Mouse (Mus musculus): ENCODE data around the gene Aldh4a1.

The Aldh4a1 gene

DNA sequence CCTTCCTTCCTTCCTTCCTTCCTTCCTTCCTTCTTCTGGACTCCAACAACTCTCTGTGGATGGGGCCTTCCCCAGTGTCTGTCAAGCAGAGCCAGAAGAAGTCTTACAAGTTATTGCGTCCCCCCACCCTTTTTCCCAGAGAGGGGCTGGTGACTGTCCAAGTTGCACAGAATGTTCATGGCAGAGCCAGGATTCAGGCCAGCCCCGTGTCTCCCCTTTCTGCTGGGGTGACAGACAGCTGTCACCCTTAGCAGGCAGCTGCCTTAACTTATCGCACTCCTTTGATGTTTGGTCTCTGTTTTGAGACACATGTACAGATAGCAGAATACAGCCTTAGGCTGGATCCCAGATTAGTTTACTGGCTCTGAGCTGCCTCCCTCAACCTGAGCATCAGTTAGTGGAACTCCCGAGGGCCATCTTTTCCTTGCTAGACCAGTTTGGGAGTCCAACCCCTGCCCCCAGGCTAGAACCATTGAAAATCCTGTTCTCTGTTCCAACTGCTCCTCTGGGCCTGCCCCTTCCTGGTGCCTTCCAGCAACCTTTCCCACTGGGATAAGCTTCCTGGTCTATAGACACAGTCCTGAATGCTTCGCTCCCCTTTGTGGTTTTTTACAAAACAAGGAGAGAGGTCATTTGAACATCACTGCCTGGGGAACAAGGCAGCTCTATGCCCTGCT is 33.2 kb upstream of the Aldh4a1 start:
- CTCF ChIA-PET: no interaction called here

DNA sequence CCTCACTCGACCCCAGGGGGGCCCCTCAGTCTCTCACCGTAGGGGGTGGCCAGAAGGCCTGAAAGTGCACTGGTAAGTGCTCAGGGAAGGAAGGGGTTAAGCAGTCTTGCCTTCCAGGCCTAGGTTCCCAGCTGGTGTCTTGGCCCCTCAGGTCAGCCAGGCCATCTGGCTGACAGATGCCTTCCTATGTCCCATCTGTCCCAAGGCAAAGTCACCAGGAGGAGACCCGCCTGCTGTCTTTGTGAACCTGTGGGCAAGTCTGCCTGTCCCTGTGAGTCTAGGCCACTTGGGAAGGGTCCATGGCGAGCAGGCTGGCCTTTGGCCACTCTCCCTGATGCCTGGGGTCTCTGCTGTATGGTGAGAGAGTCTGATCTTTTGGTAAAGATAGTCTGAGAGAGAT is 32.2 kb upstream of the Aldh4a1 start:
- CTCF ChIA-PET: no interaction called here

DNA sequence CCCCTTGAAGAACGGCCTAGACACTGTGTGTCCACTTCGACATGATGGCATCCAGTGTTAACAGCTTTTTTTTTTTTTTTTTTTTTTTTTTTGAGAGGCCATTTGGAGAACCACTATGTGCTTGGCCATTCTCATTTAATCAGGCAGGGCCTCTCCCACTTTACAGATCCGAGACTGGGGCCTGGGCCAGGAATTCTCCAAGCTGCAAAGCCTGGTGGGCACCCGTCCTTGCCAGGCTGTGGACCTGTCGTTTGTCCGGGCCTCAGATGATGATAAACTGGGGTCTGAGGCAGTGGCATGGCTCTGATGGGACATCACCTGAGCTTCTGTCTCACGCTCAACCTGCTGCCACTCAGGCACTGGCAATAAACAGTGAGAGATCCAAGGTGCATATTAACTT is 29.8 kb upstream of the Aldh4a1 start:
- CTCF ChIA-PET: no interaction called here

DNA sequence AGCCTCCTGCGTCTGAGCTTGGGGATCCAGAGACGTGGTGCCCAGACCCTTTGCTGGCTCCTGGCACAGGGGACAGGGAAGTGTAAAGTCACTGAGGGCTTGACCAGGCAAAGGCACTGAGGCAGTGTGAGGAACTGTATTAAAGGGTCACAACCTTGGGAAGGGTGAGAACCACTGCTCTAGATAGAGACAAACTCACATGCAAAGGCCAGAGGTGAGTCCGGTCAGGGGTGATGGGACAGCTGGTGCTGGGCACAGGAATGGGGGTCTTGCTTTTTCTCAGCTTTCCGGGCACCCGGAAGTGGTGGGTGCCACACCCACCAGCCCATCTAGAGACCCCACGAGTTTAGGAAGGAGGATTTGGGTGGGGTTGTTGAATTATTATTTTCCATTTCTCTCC is 29.3 kb upstream of the Aldh4a1 start:
- CTCF ChIA-PET: no interaction called here

DNA sequence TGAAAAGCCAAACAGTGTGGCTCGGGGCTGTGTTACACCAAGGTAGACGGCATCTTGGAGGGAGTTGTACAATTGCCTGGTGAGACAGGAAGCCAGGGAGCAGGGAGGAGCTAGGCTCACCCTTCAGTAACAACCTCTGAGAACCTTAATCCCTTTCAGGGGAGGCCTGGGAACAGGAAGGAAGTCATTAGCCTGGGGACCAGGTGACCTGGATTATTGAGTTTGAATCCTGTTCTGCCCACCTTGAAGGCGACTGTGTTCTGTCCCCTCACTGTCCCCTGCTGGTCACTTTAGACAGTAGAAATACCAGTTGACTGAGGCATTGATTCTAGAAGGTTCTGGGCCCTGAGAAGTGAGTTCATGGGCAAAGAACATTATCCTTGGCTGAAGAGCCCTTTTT is 28.6 kb upstream of the Aldh4a1 start:
- CTCF ChIA-PET: no interaction called here

DNA sequence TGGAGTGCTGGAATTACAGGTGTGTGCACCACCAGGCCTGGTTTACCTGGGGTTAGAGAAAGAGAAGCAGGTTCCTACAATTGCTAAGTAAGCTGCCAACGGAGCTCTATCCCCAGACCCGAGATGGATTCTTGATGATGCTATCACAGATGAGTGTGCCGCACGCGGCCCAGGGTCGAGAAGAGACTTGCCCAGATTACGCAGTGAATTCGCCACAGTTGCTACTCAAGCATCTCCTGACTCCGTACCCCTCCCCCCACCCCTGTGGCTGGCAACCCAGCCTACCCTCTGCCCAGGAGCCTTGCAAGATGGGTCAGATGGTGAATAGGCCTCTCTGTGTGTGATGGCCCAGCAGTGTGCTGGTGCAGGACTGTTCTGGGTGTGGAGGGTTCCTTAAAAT is 26.0 kb upstream of the Aldh4a1 start:
- CTCF ChIA-PET: interaction anchor here (0.7 to 0.8 kb wide), 2 partner anchors 39 to 43 kb away, joined by 3 to 13 read pairs; no protein-coding TSS in a partner anchor

DNA sequence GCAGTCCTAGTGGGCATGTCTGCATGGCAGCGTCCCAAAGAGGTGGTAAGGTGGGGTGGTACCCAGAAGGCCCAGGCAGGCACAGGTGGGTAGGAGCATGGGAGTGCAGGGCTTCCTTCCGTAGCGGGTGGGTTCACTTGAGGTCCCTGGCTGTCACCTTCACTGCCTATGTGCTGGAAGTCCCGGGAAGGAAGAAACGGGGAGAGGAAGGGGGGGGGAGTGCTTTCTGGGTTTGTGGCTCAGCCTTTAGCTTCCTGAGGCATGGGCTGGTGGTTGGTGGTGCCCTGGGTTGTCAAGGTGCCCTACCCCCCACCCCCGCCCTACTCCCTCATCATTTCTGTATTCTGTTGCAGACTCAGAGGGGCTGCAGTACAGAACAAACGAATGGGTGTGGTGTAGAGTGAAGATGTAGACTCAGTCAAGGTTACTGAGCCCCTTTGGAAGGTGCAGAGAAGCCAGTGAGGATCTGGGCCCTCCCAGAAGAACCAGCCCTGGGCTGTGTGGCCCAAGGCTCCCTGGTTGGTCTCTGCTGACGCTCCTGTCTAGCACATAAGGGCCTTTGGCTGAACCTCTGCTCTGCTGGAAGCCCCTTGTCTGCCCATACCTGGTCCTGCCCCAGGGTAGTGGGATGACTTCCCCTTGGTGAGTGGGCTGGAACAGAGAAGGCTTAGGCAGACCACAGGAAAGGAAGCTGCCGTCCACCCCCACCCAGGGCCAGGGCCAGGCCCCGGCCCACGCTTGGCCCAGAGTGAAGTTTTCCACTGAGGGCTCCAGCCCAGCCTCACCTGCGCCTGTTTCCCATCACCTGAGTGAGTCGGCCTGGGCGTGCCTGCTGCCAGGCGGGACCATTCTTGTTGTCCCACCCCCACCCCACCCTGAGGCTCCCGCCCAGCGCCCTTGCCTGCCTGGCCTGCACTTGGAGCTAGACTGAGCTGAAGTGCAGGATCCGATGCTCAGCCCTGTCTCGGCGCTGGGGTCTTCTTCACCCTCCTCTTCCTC is 25.1 kb upstream of the Aldh4a1 start:
- CTCF ChIA-PET: interaction anchor here (0.7 to 0.8 kb wide), 2 partner anchors 38 to 43 kb away, joined by 3 to 13 read pairs; no protein-coding TSS in a partner anchor

DNA sequence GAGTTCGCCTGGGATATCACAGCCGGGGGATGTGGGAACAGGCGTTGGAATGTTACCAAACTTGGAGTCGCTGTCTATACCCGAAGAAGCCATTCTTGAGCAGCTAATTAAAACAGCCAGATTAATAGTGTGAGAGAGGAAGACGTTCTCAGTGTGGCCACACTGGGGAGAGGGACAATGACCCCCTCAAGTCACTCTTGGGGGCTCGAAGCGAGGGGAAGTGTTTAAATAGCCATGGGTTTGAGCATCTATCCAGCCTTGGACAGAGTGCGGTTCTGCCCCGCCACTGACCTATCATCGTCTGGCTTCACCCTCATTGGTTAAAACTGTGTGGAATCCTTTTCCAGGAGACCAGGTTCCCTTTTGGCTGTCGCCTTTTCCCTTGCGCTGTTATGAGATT is 24.3 kb upstream of the Aldh4a1 start:
- CTCF ChIA-PET: no interaction called here

DNA sequence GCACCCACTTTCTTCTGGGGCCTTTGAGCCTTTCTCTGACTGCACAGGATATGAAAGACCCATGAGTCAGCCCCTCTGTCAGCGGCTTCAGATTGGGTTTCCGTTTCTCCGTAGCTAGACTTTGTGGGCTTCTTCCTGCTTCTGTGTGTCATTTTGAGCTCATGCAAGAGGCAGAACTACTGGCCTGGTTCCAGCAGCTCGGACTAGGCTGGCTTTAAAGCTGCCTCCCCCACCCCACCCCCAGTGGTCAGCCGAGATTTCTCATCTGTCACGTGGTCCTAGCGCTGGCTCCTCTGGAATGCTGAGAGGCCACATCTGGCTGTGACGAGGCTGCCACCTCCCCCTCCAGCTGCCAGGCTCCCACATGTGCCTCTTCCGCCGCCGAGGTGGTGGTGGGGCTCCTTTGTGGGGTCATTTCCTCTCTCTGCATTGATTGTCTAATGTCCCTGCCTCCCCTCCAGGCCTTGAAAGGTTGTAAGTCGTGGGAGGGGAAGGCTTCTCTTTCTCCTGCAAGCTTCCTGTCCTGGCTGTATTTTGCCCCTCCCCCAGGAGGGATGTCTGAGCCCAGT is 23.6 kb upstream of the Aldh4a1 start:
- CTCF ChIA-PET: no interaction called here

DNA sequence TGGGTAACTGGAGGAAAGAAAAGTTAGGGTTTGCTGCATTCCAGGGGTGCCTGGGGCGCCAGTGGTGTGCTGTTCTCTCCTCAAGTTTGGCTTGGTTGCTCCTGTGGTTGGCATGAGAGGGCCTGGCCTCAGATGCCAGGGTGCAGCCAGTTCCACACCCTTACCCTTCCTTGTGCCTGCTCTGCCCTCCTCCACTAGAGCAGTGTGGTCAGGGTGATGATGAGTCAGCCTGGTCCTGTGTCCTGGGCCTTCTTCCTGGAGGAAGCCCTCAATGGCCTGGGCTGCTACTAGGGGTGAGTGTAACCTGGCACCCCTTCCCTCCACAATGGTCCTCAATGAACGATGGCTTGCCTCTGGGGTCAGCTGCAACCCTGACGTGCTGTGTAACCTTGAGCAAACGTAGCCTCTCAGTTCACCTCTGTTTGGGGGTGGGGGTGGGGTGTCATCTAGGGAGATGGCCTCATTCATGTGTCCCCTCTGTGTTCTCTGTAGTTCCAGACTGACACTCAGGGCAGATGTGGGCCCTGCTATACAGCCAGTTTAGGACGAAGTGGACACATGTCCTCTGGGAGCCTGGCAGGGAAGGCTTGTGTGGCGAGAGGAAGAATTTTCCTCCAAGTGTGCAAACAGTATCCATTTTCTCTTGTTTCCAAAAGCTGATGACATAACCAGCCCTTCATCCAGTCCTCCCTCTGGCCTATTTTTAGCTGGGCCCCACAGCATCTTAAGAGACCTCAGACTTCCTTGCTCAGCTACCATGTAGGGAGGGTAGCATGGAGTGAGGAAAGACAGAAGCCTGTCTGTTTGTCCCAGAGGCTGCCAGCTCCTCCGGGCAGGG is 20.9 kb upstream of the Aldh4a1 start:
- CTCF ChIA-PET: interaction anchor here (0.9 to 2.5 kb wide), 4 partner anchors 10 to 37 kb away, joined by 3 to 14 read pairs (median 8); no protein-coding TSS in a partner anchor

DNA sequence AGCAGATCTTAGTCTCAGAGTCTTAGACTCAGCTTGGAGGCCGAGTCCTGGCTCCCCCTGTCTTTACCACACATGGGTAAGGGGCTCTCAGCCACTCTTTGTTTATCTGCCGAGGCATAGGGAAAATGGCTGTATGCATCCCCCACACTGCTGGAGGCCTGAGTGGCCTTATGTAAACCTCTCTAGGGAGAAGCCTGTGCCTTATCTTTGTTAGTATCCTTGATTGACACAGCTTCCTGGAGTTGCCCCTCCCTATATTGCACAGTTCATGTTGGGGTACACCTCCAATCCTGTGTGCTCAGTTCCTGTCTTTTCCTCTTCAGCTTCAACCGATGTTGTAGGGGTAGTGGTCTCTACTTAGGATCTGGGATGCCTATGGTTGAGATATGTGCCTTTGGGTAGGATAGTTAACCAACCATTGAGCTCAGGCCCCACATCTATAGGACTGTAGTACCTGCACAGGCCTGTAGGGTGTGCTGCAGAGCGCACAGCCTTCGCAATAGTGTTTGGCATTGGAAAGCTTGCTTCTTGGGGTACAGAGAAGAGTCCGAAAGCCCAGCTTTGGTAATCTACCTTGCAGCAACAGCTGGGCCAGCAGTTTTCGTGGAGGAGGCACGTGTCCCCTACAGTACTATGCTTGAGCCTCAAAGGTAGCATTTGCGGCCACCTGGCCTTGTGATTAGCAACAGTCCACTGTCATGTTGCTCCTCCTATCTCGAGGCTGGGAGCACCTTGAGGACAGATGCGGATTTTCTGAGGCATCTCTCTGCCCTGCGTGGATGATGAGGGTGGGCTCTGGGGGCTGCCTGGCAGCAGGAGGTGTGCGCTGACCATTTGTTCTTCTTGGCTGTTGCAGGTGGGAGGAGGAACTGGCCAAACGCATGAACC is 20.1 kb upstream of the Aldh4a1 start, which contains the start of gene Gm21969:
Gene Gm21969 (plus strand): TSS at position 830 of the 888 bp plus-strand sequence.
- CTCF ChIA-PET: interaction anchor here (0.7 to 2.5 kb wide), 6 partner anchors 9 to 37 kb away, joined by 3 to 14 read pairs (median 4); no protein-coding TSS in a partner anchor

DNA sequence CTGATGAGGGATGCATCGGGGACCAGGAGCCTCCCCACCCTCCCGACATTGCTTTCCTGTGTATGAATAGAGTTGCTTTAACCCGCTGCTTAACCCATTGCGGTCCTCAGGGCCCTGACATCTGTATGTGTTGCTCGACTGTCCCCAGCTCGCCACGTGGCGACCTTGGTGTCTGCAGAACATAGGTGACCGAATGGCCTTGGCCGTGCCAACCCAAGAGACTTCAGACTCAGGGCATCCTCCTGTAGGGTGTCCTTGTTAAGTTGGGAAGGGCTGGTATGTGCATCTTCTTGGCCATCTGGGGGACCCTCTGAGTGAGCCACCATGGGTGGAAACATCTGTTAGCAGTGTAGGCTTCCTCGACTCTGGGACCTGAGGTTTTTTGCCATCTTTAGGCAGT is 17.4 kb upstream of the Aldh4a1 start:
- CTCF ChIA-PET: no interaction called here

DNA sequence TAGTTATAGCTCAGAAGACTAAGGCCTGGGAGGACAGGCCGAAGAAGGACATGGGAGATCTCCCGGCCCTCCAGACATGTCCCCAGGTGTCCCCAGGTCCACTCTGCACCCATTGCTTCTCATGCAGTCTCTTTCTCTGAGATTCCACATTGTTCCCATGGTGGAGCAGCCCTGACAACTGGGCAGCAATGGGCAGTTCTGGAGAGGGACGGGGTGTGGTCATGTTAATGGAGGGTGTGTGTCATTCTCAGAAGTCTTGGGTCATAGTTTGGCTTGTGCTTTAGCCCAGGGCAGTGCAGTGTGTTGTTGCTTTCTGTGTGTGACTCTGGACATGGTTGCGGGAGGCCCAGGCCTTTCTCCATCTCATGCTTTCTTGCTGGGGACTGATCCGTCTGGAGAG is 15.9 kb upstream of the Aldh4a1 start:
- CTCF ChIA-PET: no interaction called here

DNA sequence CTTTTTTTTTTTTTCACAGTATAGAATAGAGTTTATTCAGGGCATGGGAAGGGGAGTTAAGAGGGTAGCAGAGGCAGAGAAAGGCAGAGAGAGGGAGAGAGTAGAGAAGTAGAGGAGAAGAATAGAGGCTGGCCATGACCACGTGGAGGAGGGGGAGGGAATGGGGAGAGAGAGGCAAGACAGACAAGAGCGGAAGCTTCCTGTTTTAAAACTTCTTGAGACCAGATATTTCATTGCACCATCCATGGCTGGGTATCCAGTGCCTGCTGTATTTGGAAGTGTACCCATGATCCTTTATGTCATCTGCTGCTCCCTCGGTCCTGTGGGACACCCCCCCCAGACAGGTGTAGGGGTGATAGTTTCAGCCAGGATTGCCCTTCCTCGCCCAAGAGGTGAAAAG is 13.7 kb upstream of the Aldh4a1 start:
- CTCF ChIA-PET: no interaction called here

DNA sequence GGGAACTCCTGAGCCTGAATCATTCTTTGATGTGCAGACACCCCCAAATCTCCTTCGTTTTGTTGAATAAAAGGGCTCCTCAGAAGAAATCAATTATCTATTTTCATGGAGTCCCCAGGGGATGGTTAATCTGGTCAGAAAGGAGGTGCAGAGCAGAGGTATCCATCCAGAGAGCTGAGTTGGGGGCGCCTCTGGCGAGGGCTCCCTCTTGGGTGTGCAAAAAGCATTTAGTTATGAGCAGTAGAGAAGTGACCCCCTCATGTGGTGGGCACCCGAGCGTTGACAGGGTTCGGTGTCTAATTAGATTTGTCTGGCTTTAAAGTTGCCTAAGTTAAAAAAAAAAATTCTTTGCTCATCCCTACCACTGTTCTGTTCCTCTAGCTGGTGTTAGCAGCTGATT is 11.7 kb upstream of the Aldh4a1 start:
- CTCF ChIA-PET: interaction anchor here (0.6 to 1.9 kb wide), 6 partner anchors 8 to 949 kb away, joined by 3 to 12 read pairs (median 4); partner anchors contain the start of gene Gm21969

DNA sequence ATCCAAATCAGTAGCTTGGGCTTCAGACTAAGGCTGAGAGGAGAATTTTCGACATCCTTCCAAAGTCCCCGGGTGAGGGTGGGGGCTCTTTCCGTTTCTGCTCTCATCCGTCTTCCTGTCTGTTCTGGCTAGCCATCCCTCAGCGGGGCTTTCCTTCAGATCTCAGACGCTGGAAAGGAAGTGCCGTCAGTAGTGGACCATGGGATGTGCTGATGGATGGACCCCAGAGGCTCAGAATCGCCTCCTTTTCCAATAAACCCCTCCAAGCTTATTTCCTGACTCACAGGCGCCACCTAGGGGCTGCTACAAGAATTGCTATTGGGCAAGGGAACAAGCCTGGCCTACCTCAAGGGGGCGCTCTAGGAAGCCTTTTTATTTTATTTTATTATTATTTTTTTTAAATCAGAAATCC is 11.1 kb upstream of the Aldh4a1 start:
- CTCF ChIA-PET: interaction anchor here (0.6 to 1.9 kb wide), 7 partner anchors 8 to 948 kb away, joined by 3 to 12 read pairs (median 5); partner anchors contain the start of genes Aldh4a1 and Gm21969

DNA sequence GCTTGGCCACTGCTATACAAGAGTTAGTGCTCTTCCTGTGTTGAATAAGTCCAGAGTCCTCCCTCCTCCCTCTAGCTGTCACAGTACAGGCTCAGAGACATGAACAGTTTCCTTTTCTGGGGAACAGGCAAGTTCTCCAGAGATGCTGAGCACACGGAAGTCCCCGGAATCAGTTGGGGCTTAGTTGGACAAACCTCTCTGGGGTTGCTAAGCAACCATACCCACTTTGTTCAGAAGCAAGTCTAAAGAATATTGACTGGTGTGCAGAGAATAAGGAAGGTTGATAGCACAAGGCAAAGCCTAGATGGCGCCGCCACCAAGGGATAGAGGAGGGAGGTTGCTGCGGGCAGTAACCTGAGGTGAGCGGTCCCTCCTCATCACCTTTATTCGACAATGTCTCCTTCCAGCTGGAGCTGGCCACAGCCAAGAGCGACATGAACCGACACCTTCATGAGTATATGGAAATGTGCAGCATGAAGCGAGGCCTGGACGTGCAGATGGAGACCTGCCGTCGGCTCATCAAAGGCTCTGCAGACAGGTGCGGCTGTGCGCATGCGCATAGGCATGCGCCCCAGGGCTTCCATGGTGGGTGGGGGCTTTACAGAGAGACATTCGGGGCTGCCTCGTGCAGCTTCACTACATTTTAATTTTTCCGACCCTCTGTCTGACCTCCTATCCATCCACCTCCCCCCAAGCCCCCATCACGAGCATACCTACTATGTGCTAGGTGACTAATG is 8.0 kb upstream of the Aldh4a1 start:
- CTCF ChIA-PET: interaction anchor here (0.6 kb wide), 1 partner anchor 44 kb away, joined by 4 read pairs; no protein-coding TSS in a partner anchor

DNA sequence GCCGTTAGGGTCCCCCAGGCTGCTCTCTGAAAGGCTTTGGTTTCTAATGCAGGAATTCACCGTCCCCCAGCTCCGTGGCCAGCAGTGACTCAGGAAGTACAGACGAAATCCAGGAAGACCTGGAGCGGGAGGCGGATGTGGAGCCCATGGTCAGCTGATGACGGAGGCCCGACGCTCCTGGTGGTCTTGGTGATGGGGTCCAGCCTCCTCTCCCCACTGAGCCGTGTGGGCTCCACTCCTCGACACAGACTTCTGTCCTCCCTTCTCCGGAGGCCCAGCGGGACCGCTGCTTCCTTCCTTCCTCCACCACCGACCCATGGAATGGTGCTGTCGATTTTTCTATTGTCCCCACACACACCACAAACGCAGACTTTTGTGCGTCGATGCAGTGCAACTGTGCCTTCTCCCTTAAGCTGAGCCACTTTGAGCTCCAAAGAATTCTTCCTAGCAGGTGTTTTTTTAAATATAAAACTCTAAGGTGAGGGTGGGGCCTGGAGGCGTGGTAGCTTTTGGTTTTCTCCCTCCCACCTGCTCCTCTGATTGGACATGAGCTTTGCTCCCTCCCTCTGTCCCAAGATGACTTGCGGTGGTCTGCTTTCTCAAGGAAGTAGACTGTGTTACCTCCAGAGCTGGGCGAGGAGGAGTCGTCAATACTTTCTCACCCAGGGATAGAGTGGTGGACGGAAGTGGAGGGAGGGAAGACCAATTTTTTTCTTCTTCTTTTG is 6.2 kb upstream of the Aldh4a1 start:
- CTCF ChIA-PET: interaction anchor here (0.5 to 1.2 kb wide), 3 partner anchors 14 to 1626 kb away, joined by 4 to 7 read pairs (median 5); partner anchors contain the start of gene Gm21969
